Mouse (Mus musculus) limb, embryonic 11.5 days (tissue): Measurements from ENCODE around the gene Prkcb. TPM values are rescaled to one million over a fixed set of nuclear protein-coding genes. Genes with fewer than 3 reads are reported as not detected.

Experiments
- ATAC-seq: fragments of 200-750 bp; cut with Nextera tagmentation; 2 replicates; pipeline ENCODE4 v1.8.0; 2017; ENCODE audit warnings: low read depth; ENCODE audit not compliant: insufficient number of reproducible peaks, low FRiP score, low TSS enrichment
- DNase-seq: peaks from one replicate; pipeline ENCODE4 v3.0.0-alpha.2; 2015; ENCODE audit warnings: low spot score
- H3K27ac ChIP-seq: fragments of 300-500 bp; sonication (generic); replicated peaks from 2 replicates; pipeline ENCODE4 v1.5.1; 2014; ENCODE audit warnings: low read depth, mild to moderate bottlenecking, low read length
- H3K27me3 ChIP-seq: fragments of 300-500 bp; sonication (generic); 2 replicates; pipeline ENCODE4 v1.6.1; 2014; ENCODE audit warnings: mild to moderate bottlenecking, low read length, mixed read lengths; ENCODE audit not compliant: control insufficient read depth, insufficient read depth
- H3K36me3 ChIP-seq: fragments of 300-500 bp; sonication (generic); 2 replicates; pipeline ENCODE4 v1.6.1; 2014; ENCODE audit warnings: mild to moderate bottlenecking, low read length, moderate library complexity, mixed read lengths; ENCODE audit not compliant: control insufficient read depth, insufficient read depth
- H3K4me1 ChIP-seq: fragments of 300-500 bp; sonication (generic); 2 replicates; pipeline ENCODE4 v1.6.1; 2014; ENCODE audit warnings: low read length, mixed read lengths; ENCODE audit not compliant: control insufficient read depth, insufficient read depth
- H3K4me2 ChIP-seq: fragments of 300-500 bp; sonication (generic); 2 replicates; pipeline ENCODE4 v1.6.1; 2014; ENCODE audit warnings: low read depth, mild to moderate bottlenecking, moderate library complexity; ENCODE audit not compliant: severe bottlenecking
- H3K4me3 ChIP-seq: fragments of 300-500 bp; sonication (generic); 2 replicates; pipeline ENCODE4 v1.5.1; 2014; ENCODE audit warnings: low read depth, low read length
- H3K9ac ChIP-seq: fragments of 300-500 bp; sonication (generic); 2 replicates; pipeline ENCODE4 v1.6.1; 2014; ENCODE audit warnings: mild to moderate bottlenecking, low read length
- H3K9me3 ChIP-seq: fragments of 300-500 bp; sonication (generic); 2 replicates; pipeline ENCODE4 v1.6.1; 2016; ENCODE audit warnings: low read length; ENCODE audit not compliant: control insufficient read depth
- WGBS: fragments of 180-500 bp; shearing (Covaris S2); extraction: QIAGEN DNeasy Blood & Tissue Kit; methylation state at CpG from one replicate; pipeline ENCODE4 v1.1.7; 2014; 5-methylcytosine and 5-hydroxymethylcytosine counted together
- polyA plus RNA-seq: library from polyadenylated mRNA; unstranded; fragments of >200 nt; fragmentation: Nextera tagmentation; extraction: Ambion mirVana; gene quantifications from 2 replicates; pipeline ENCODE4 v1.2.1, GENCODE M21; 2014

Prkcb gene
- polyA plus RNA-seq, 1 experiment from 2014 or later, result 4.4 TPM

DNA sequence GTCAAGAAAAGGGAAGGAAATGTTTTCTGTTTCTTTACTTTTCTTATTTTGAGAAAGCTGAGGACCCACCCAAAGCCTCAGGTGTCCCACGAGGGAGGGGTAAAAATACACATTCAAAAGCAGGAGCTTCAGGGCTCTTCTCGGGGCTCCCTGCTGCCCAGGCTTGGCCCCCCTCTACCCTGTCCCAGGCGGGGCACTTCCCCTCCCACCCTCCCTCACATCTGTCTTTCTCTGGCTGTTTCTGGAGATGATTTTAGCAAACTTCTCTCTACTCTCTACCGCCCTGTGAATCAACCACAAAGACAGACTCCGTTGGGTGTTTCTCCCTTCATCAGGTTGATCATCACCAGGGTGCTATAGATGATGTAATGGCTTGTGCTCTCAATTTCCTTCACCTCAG lies 105.4 kb downstream of the Prkcb start:
- Histone ChIP-seq H3K9ac (no peak overlapping the region), H3K4me3 (no peak overlapping the region), H3K4me1 (no peaks in the 10 kb centered on the region), H3K36me3 (no peaks in the 10 kb centered on the region), H3K4me2 (no peak overlapping the region), H3K9me3 (no peaks in the 10 kb centered on the region), H3K27me3 (no peaks in the 10 kb centered on the region), H3K27ac (no peak overlapping the region)
- WGBS, result 56% methylated on average over 5 of the region's 5 CpGs
- ATAC-seq (no peak), DNase-seq (no peak)

GRCm38 (mm10) chr7:122395159-122395975 lies 106.8 kb downstream of the Prkcb start:
- Histone ChIP-seq H3K27me3 (no peaks in the 10 kb centered on the region), H3K4me1 (no peaks in the 10 kb centered on the region), H3K4me3 (no peak overlapping the region), H3K9me3 (no peaks in the 10 kb centered on the region), H3K36me3 (no peaks in the 10 kb centered on the region), H3K9ac (no peak overlapping the region), H3K27ac (no peak overlapping the region), H3K4me2 (no peak overlapping the region)
- 77% methylated on average over 7 of the region's 7 CpGs for WGBS
- ATAC-seq (no peak), DNase-seq (no peak)

- no peak for ATAC-seq
Observed at GRCm38 (mm10) chr7:122395976-122396315, 107.4 kb downstream of the Prkcb start.

DNA sequence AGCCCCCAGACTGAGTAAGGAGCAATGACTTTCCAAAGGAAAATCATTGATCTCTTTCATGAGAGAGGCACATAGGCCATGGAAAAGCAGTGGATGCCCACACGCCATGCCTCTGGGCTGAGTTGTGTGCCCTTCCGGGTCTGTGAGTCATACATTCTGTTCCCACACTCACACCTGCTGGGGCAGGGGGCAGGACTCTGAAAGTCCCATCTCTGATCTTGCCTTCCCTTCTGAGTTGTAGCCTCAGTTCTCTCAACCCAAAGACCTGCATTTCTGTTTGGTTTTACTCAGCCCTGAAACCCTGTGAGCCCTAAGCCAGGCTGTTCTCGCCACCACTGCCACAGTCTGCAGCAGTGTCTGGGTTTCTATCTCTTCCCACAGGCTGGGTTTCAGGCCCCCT lies 109.1 kb downstream of the Prkcb start:
- Histone ChIP-seq H3K9me3 (no peaks in the 10 kb centered on the region), H3K4me2 (no peak overlapping the region), H3K27ac (no peak overlapping the region), H3K9ac (no peak overlapping the region), H3K27me3 (no peaks in the 10 kb centered on the region), H3K4me3 (no peak overlapping the region), H3K36me3 (no peaks in the 10 kb centered on the region), H3K4me1 (no peaks in the 10 kb centered on the region)
- no peak for DNase-seq
- WGBS, result 90% methylated on average over 3 of the region's 3 CpGs
- ATAC-seq, result no peak

More at GRCm38 (mm10) chr7:122395976-122396315, 107.4 kb downstream of the Prkcb start:
- no peak overlapping the region for H3K4me3 ChIP-seq
- no peaks in the 10 kb centered on the region for H3K4me1 ChIP-seq
- H3K27me3 ChIP-seq, result no peaks in the 10 kb centered on the region
- 82% methylated on average over 5 of the region's 5 CpGs for WGBS
- no peaks in the 10 kb centered on the region for H3K9me3 ChIP-seq
- H3K9ac ChIP-seq, result no peak overlapping the region
- no peaks in the 10 kb centered on the region for H3K36me3 ChIP-seq
- H3K4me2 ChIP-seq, result no peak overlapping the region
- no peak overlapping the region for H3K27ac ChIP-seq
- DNase-seq, result no peak

GRCm38 (mm10) chr7:122402041-122402440 lies 113.5 kb downstream of the Prkcb start:
- no peaks in the 10 kb centered on the region for H3K27me3 ChIP-seq
- no peak overlapping the region for H3K27ac ChIP-seq
- DNase-seq (no peak), ATAC-seq (no peak)
- H3K9me3 ChIP-seq, result no peaks in the 10 kb centered on the region
- no peak overlapping the region for H3K9ac ChIP-seq
- peaks cover 7% of the 10 kb centered on the region for H3K4me1 ChIP-seq
- 83% methylated on average over 7 of the region's 7 CpGs for whole genome bisulfite sequencing
- no peak overlapping the region for H3K4me2 ChIP-seq
- H3K36me3 ChIP-seq, result no peaks in the 10 kb centered on the region
- no peak overlapping the region for H3K4me3 ChIP-seq

- Histone ChIP-seq H3K27me3 (no peaks in the 10 kb centered on the region), H3K36me3 (no peaks in the 10 kb centered on the region), H3K27ac (no peak overlapping the region), H3K4me1 (peaks cover 7% of the 10 kb centered on the region), H3K4me2 (no peak overlapping the region), H3K9ac (no peak overlapping the region), H3K4me3 (no peak overlapping the region), H3K9me3 (no peaks in the 10 kb centered on the region)
- no peak for ATAC-seq
- 89% methylated on average over 4 of the region's 4 CpGs for WGBS
- no peak for DNase-seq
Observed at GRCm38 (mm10) chr7:122403343-122403742, 114.8 kb downstream of the Prkcb start.

DNA sequence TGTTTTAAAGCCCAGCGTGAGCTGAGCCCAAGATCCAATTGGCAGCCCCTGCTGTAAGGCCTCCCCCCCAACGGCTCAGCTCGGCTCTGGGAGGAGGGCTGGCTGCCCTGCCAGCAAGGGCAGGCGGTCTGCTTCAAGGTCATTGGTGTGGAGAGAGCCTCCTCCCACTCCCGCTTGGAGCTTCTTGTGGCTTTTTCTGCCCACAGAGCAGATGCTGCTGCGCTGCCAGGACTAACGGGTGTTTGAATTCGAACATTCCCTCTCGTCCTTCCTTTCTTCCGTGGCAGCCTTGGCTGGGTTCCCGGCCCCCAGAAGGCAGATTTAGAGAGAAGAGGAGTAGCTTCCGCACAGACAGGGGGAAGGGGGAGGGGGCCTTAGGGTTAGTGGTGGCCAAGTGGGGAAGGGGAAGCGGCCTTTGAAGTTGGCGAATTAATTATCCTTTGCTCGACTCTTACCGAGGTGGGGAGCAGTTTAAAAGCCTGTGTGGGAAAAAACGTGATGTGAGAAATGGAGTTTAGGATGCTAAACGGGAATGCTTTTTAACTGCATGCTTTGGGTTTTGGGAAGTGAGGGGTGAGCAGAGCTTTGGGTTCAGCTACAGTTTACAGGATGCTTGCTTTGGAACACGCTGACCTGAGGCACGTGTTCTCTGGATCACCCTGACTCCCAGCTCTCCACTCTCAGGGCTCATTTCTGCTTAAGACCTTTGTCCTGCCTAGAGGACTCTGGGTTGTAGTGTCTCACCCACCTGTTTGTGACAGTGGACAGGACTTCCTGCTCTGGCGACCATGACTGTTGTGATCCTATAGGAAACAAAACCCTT lies 116.2 kb downstream of the Prkcb start:
- Histone ChIP-seq H3K4me3 (peak overlapping the region; percentile 18; the same call in 1 of the 2 replicates), H3K27me3 (no peaks in the 10 kb centered on the region), H3K36me3 (no peaks in the 10 kb centered on the region), H3K4me2 (peak overlapping the region; percentile 49), H3K9ac (peak overlapping the region; percentile 36; the same call in 1 of the 2 replicates), H3K9me3 (no peaks in the 10 kb centered on the region), H3K27ac (no peak overlapping the region; the same call in 1 of the 2 replicates), H3K4me1 (peaks cover 7% of the 10 kb centered on the region)
- 2% methylated on average over 21 of the region's 21 CpGs for WGBS
- DNase-seq (peak; percentile 67), ATAC-seq (peak; percentile 78; the same call in 1 of the 2 replicates)

DNA sequence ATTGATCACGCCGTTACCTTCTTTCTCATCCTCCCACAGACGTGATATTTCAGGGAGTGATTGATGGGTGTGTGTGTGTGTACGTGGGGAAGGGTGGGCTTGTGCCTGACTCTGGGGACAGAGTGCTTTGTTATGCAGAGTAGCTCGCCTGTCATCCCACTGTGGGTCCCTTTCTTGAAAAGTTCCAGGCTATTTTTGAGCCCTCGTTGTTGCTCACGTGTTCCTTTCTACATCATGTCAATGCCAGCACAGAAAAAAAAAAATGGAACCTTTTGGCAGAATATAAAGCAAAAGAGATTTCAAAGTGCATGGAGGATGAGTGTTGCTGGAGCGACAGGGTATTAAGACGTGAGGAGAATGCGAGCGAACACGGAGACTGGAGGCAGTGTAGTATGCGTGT lies 118.1 kb downstream of the Prkcb start:
- H3K4me2 ChIP-seq, result no peak overlapping the region
- H3K36me3 ChIP-seq, result no peaks in the 10 kb centered on the region
- H3K27me3 ChIP-seq, result no peaks in the 10 kb centered on the region
- H3K27ac ChIP-seq, result no peak overlapping the region
- H3K9ac ChIP-seq, result no peak overlapping the region
- WGBS, result 81% methylated on average over 13 of the region's 13 CpGs
- no peaks in the 10 kb centered on the region for H3K9me3 ChIP-seq
- H3K4me1 ChIP-seq, result peaks cover 7% of the 10 kb centered on the region
- ATAC-seq (no peak), DNase-seq (no peak)
- H3K4me3 ChIP-seq, result no peak overlapping the region
